Mouse (Mus musculus) intestine, embryonic 16.5 days (tissue): ENCODE measurements at regions not wholly inside any gene's neighbourhood (a gene's known extent, or its start where the extent isn't known, plus 50 kb on each side); places are given as distances from the start of the nearest gene placed in this dataset. TPM values are rescaled to one million over a fixed set of nuclear protein-coding genes. Genes with fewer than 3 reads are reported as not detected.

ENCODE experiments used
- ATAC-seq: fragments of 200-750 bp; cut with Nextera tagmentation; 2 replicates; pipeline ENCODE4 v1.8.0; 2017; ENCODE audit warnings: moderate TSS enrichment, moderate library complexity
- H3K27ac ChIP-seq: fragments of 300-500 bp; sonication (generic); 2 replicates; pipeline ENCODE4 v1.5.1; 2014; ENCODE audit warnings: mild to moderate bottlenecking, low read length
- H3K27me3 ChIP-seq: fragments of 300-500 bp; sonication (generic); replicated peaks from 2 replicates; pipeline ENCODE4 v1.6.1; 2014; ENCODE audit warnings: low read length, control low read depth, mixed read lengths; ENCODE audit not compliant: control insufficient read depth, insufficient read depth
- H3K36me3 ChIP-seq: fragments of 300-500 bp; sonication (generic); 2 replicates; pipeline ENCODE4 v1.6.1; 2014; ENCODE audit warnings: low read length, control low read depth; ENCODE audit not compliant: control insufficient read depth, insufficient read depth
- H3K4me1 ChIP-seq: fragments of 300-500 bp; sonication (generic); 2 replicates; pipeline ENCODE4 v1.6.1; 2014; ENCODE audit warnings: low read length, control low read depth, mixed read lengths; ENCODE audit not compliant: control insufficient read depth, insufficient read depth
- H3K4me2 ChIP-seq: fragments of 300-500 bp; sonication (generic); 2 replicates; pipeline ENCODE4 v1.6.1; 2014; ENCODE audit warnings: low read depth, low read length, control low read depth
- H3K4me3 ChIP-seq: fragments of 300-500 bp; sonication (generic); 2 replicates; pipeline ENCODE4 v1.5.1; 2014; ENCODE audit warnings: mild to moderate bottlenecking, low read length
- H3K9ac ChIP-seq: fragments of 300-500 bp; sonication (generic); 2 replicates; pipeline ENCODE4 v1.6.1; 2014; ENCODE audit warnings: low read depth, low read length
- H3K9me3 ChIP-seq: fragments of 300-500 bp; sonication (generic); 2 replicates; pipeline ENCODE4 v1.6.1; 2016; ENCODE audit warnings: low read length, control low read depth; ENCODE audit not compliant: control insufficient read depth
- WGBS: fragments of 180-500 bp; shearing (Covaris S2); extraction: QIAGEN DNeasy Blood & Tissue Kit; methylation state at CpG from one replicate; pipeline ENCODE4 v1.1.7; 2014; 5-methylcytosine and 5-hydroxymethylcytosine counted together
- microRNA-seq: library from miRNA; unstranded; fragments of <30 nt; microRNA quantifications from one replicate; pipeline ENCODE4, GENCODE M21; 2016

- H3K9me3 ChIP-seq = no peaks in the 10 kb centered on the region
- no peak overlapping the region for H3K9ac ChIP-seq
- WGBS = 91% methylated on average over 3 of the region's 3 CpGs
These were observed 63.3 kb upstream of the Fam19a5 start for GRCm38 (mm10) chr15:87480758-87481157.

More at GRCm38 (mm10) chr15:87480758-87481157, 63.3 kb upstream of the Fam19a5 start:
- Histone ChIP-seq H3K27me3 (no peaks in the 10 kb centered on the region), H3K4me2 (no peak overlapping the region), H3K27ac (no peak overlapping the region), H3K4me3 (no peak overlapping the region), H3K4me1 (no peaks in the 10 kb centered on the region), H3K36me3 (no peaks in the 10 kb centered on the region)
- no peak for ATAC-seq

Small RNA genes in the stretch of these regions (microRNA-seq; reads per million reads assigned to microRNA genes)
- not detected for gene Gm23416
